Mouse (Mus musculus): ENCODE measurements at regions not wholly inside any gene's neighbourhood (a gene's known extent, or its start where the extent isn't known, plus 50 kb on each side); places are given as distances from the start of the nearest gene placed in this dataset.

- WGBS: 53% methylated on average over 9 of the region's 9 CpGs
- peaks cover 12% of the 10 kb centered on the region for H3K4me1 ChIP-seq
Observed at GRCm38 (mm10) chr4:142439450-142440183, 200.4 kb upstream of the Kazn start.

GRCm38 (mm10) chr4:142424596-142424995 is 185.4 kb upstream of the Kazn start:
- no peak for ATAC-seq (ENCODE audit: borderline replicate concordance, extremely low read depth, low FRiP score, low TSS enrichment)
- H3K4me1 ChIP-seq: no peaks in the 10 kb centered on the region
- H3K36me3 ChIP-seq: no peaks in the 10 kb centered on the region
- H3K4me2 ChIP-seq: no peak overlapping the region
- H3K4me3 ChIP-seq: no peak overlapping the region
- no peaks in the 10 kb centered on the region for H3K27me3 ChIP-seq
- H3K9ac ChIP-seq: no peak overlapping the region
- no peak overlapping the region for H3K27ac ChIP-seq
- H3K9me3 ChIP-seq: no peaks in the 10 kb centered on the region
- 72% methylated on average over 3 of the region's 3 CpGs for WGBS

More at GRCm38 (mm10) chr4:142439450-142440183, 200.4 kb upstream of the Kazn start:
- ATAC-seq (ENCODE audit: borderline replicate concordance, extremely low read depth, low FRiP score, low TSS enrichment): no peak
- Histone ChIP-seq H3K9me3 (no peaks in the 10 kb centered on the region), H3K4me3 (no peak overlapping the region), H3K27me3 (no peaks in the 10 kb centered on the region), H3K36me3 (no peaks in the 10 kb centered on the region), H3K9ac (no peak overlapping the region), H3K4me2 (no peak overlapping the region), H3K27ac (no peak overlapping the region)

GRCm38 (mm10) chr4:142420427-142420826 is 181.2 kb upstream of the Kazn start:
- H3K27ac ChIP-seq: no peak overlapping the region
- no peaks in the 10 kb centered on the region for H3K27me3 ChIP-seq
- WGBS: 83% methylated on average over 7 of the region's 7 CpGs
- H3K9me3 ChIP-seq: no peaks in the 10 kb centered on the region
- peaks cover 12% of the 10 kb centered on the region for H3K4me1 ChIP-seq
- H3K36me3 ChIP-seq: no peaks in the 10 kb centered on the region
- no peak overlapping the region for H3K4me3 ChIP-seq
- no peak overlapping the region for H3K9ac ChIP-seq
- no peak overlapping the region for H3K4me2 ChIP-seq
- ATAC-seq (ENCODE audit: borderline replicate concordance, extremely low read depth, low FRiP score, low TSS enrichment): no peak

- H3K4me1 ChIP-seq: peaks cover 16% of the 10 kb centered on the region
- H3K27me3 ChIP-seq: no peaks in the 10 kb centered on the region
- H3K4me2 ChIP-seq: no peak overlapping the region
- H3K27ac ChIP-seq: no peak overlapping the region
- WGBS: 71% methylated on average over 5 of the region's 5 CpGs
- H3K4me3 ChIP-seq: no peak overlapping the region
- no peak overlapping the region for H3K9ac ChIP-seq
- no peaks in the 10 kb centered on the region for H3K36me3 ChIP-seq
- H3K9me3 ChIP-seq: no peaks in the 10 kb centered on the region
- ATAC-seq (ENCODE audit: borderline replicate concordance, extremely low read depth, low FRiP score, low TSS enrichment): no peak
Observed at GRCm38 (mm10) chr4:142414874-142415273, 175.7 kb upstream of the Kazn start.

GRCm38 (mm10) chr4:142411792-142412191 is 172.6 kb upstream of the Kazn start:
- no peak overlapping the region for H3K9ac ChIP-seq
- 92% methylated on average over 5 of the region's 5 CpGs for WGBS
- H3K4me1 ChIP-seq: peaks cover 11% of the 10 kb centered on the region
- no peaks in the 10 kb centered on the region for H3K9me3 ChIP-seq
- ATAC-seq (ENCODE audit: borderline replicate concordance, extremely low read depth, low FRiP score, low TSS enrichment): no peak
- no peaks in the 10 kb centered on the region for H3K27me3 ChIP-seq
- no peak overlapping the region for H3K4me2 ChIP-seq
- H3K36me3 ChIP-seq: no peaks in the 10 kb centered on the region
- H3K27ac ChIP-seq: no peak overlapping the region
- H3K4me3 ChIP-seq: no peak overlapping the region

- H3K27me3 ChIP-seq: no peaks in the 10 kb centered on the region
- no peaks in the 10 kb centered on the region for H3K9me3 ChIP-seq
- no peak overlapping the region for H3K4me2 ChIP-seq
- 65% methylated on average over 26 of the region's 26 CpGs for WGBS
- H3K27ac ChIP-seq: no peak overlapping the region
- peaks cover 4% of the 10 kb centered on the region; the same call in 1 of the 2 replicates for H3K4me1 ChIP-seq
- no peak for ATAC-seq (ENCODE audit: borderline replicate concordance, extremely low read depth, low FRiP score, low TSS enrichment)
- H3K9ac ChIP-seq: no peak overlapping the region
- no peaks in the 10 kb centered on the region for H3K36me3 ChIP-seq
- no peak overlapping the region for H3K4me3 ChIP-seq
Observed at GRCm38 (mm10) chr4:142410596-142411573, 171.7 kb upstream of the Kazn start.

GRCm38 (mm10) chr4:142397858-142398257 is 158.7 kb upstream of the Kazn start:
- no peak overlapping the region for H3K9ac ChIP-seq
- H3K27ac ChIP-seq: no peak overlapping the region
- no peak for ATAC-seq (ENCODE audit: borderline replicate concordance, extremely low read depth, low FRiP score, low TSS enrichment)
- H3K4me2 ChIP-seq: no peak overlapping the region
- H3K27me3 ChIP-seq: no peaks in the 10 kb centered on the region
- H3K9me3 ChIP-seq: no peaks in the 10 kb centered on the region
- H3K4me1 ChIP-seq: no peaks in the 10 kb centered on the region
- H3K4me3 ChIP-seq: no peak overlapping the region
- 58% methylated on average over 7 of the region's 7 CpGs for WGBS
- H3K36me3 ChIP-seq: no peaks in the 10 kb centered on the region

- Histone ChIP-seq H3K9ac (no peak overlapping the region), H3K27ac (no peak overlapping the region), H3K4me1 (no peaks in the 10 kb centered on the region), H3K4me2 (no peak overlapping the region), H3K27me3 (no peaks in the 10 kb centered on the region), H3K9me3 (no peaks in the 10 kb centered on the region), H3K4me3 (no peak overlapping the region), H3K36me3 (no peaks in the 10 kb centered on the region)
- no peak for ATAC-seq (ENCODE audit: borderline replicate concordance, extremely low read depth, low FRiP score, low TSS enrichment)
- WGBS: 31% methylated on average over 2 of the region's 2 CpGs
Observed at GRCm38 (mm10) chr4:142392924-142393323, 153.7 kb upstream of the Kazn start.

GRCm38 (mm10) chr4:142390531-142391195 is 151.5 kb upstream of the Kazn start:
- Histone ChIP-seq H3K9ac (no peak overlapping the region), H3K4me2 (no peak overlapping the region), H3K27me3 (no peaks in the 10 kb centered on the region), H3K9me3 (no peaks in the 10 kb centered on the region), H3K4me3 (no peak overlapping the region), H3K27ac (no peak overlapping the region), H3K4me1 (no peaks in the 10 kb centered on the region), H3K36me3 (no peaks in the 10 kb centered on the region)
- WGBS: 86% methylated on average over 21 of the region's 21 CpGs
- no peak for ATAC-seq (ENCODE audit: borderline replicate concordance, extremely low read depth, low FRiP score, low TSS enrichment)

- no peak for ATAC-seq (ENCODE audit: borderline replicate concordance, extremely low read depth, low FRiP score, low TSS enrichment)
- 71% methylated on average over 6 of the region's 6 CpGs for WGBS
- Histone ChIP-seq H3K4me3 (no peak overlapping the region), H3K9me3 (no peaks in the 10 kb centered on the region), H3K9ac (no peak overlapping the region), H3K4me1 (no peaks in the 10 kb centered on the region), H3K27me3 (no peaks in the 10 kb centered on the region), H3K4me2 (no peak overlapping the region), H3K27ac (no peak overlapping the region), H3K36me3 (no peaks in the 10 kb centered on the region)
Observed at GRCm38 (mm10) chr4:142388476-142388875, 149.3 kb upstream of the Kazn start.

GRCm38 (mm10) chr4:142381168-142381567 is 142.0 kb upstream of the Kazn start:
- Histone ChIP-seq H3K4me2 (no peak overlapping the region), H3K27me3 (no peaks in the 10 kb centered on the region), H3K4me3 (no peak overlapping the region), H3K27ac (no peak overlapping the region), H3K36me3 (no peaks in the 10 kb centered on the region), H3K9me3 (no peaks in the 10 kb centered on the region), H3K9ac (no peak overlapping the region), H3K4me1 (no peaks in the 10 kb centered on the region)
- no peak for ATAC-seq (ENCODE audit: borderline replicate concordance, extremely low read depth, low FRiP score, low TSS enrichment)
- 78% methylated on average over 7 of the region's 7 CpGs for WGBS
